Mouse (Mus musculus): ENCODE data around the gene Iqch.

Iqch gene

DNA sequence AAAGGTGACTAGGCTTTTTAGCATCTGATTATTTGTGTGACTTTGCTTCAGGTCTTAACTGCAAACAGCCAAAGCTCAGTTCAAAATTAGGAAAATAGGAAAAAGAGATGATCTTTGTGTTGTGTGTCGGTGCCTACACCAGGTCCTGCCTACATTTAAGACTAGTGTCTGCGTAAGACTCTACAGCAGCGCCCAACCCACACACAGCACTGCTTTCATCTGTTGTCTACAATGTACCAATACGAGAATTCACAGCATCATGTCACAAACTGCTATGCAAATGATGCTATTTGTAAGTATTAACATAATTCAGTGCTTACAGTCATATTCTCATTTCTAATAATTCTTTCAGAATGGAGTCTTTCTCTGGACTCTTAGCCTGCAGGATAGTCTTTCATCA, 108.5 kb downstream of the Iqch start:
- in situ Hi-C loops (cut with MboI) = no loop called here

GRCm38 (mm10) chr9:63492291-63492690, 110.0 kb downstream of the Iqch start:
- in situ Hi-C loops (cut with MboI) = no loop called here

DNA sequence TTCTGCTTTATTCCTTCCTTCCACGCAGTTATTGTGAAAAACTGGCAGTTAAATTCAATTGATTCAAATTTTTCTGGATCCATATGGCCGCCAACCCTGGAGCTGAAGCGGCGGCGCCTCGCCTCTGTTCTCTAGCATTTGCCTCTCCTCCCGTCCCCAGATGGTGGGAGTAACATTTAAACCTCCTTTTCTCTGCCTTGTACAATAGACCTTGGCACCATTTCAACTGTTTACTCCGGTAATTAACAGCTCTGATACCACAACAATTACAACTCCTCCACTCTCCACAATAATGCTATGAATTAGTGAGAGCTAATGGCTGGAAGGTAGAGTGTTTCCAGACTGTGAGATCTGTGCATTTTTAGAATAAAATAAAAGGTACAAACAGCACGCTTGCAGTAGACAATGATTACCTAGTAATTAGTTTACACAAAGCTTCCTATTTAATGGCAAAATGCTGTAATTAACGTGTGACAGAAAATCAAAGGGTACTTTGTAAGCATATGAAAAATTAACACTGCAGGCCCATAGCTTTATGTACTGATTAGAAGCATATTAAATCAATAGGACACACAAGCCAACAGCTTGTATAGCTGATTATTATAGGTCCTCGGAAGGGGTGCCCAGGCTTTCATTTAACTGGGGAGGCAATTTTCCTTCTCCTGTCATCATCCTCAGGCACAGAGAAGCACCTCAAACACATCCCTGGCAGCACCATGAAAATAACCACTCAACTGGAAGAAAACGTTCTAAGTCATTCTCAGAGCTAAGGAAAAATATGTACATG, 111.6 kb downstream of the Iqch start:
- in situ Hi-C loops (cut with MboI) = no loop called here

- in situ Hi-C loops (cut with MboI) = no loop called here
These were observed 113.1 kb downstream of the Iqch start for GRCm38 (mm10) chr9:63489156-63489555.

DNA sequence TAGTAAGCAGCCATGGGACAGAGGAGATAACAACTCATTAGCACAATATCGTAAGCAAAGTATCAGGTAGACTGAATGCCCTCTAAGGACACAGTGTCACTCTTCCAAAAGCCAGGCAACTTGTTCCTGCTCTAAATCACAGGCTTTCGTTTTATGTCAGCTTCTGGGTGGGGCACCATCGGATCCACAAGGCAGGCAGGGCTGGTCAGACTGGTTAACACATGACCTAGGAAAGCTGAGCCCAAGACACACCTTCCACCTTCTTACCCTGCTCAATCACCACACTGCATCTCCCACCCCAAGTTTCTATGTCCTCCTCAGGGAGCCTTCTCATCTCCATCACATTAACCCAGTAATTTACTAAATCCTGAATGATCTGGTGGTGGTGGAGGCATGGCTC, 136.7 kb downstream of the Iqch start:
- in situ Hi-C loops (cut with MboI) = no loop called here

DNA sequence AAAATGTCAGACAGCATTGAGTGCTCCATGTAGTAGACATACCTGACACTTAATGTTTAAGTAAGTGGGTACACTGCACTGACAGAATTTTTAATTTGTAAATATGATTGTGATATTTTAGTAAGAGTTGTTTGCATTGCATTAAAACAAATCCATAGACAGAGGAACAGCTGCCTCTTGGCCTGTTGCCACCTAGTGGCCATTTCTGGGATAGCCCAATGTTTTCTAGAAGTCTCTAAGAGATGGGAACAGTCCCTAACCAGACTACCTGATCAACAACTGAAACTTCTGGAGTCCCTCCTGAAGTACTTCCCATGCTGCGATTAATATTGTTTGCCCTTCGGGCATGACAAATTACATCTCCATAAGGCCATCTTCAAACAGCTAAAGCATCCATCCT, 140.0 kb downstream of the Iqch start:
- in situ Hi-C loops (cut with MboI) = no loop called here

DNA sequence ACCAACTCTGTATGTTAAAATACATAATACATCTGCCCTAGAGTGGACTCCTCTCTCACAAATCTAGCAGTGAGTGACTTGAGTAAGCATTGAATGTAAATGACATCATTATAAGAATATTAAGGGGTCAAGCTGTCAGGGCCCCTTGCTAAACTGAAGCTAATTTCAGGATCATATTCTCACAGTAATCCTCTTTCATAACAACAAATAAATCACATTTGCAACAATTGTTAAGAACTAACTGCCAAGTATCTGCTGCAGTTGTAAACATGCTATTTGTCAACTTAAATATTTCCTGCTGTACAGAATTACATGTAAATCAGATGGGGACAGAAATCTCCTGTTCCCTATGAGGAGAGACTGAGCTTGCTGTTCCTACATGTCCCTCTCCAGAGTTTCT, 145.9 kb downstream of the Iqch start:
- in situ Hi-C loops (cut with MboI) = no loop called here

GRCm38 (mm10) chr9:63454341-63454740, 148.0 kb downstream of the Iqch start:
- in situ Hi-C loops (cut with MboI) = no loop called here

- in situ Hi-C loops (cut with MboI) = no loop called here
These were observed 151.7 kb downstream of the Iqch start for GRCm38 (mm10) chr9:63450531-63451030.

DNA sequence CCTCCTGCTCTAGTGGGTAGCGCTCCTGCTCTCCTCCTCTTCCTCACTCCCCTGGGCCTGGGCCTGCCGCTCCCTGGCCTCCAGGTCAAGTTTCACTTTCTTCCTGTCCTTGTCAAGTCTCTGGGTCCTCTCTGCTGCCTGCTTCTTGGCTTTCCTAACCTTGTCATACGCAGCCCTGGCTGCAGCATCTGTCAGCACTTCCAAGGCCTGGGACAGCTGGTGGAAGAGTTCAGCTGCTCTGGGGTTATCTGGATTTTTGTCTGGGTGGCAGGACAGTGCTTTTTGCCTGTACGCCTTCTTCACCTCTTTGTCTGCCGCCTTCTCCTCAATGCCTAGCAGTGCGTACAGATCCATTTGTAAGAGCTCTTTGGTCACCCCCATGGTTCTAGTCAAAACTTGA, 158.6 kb downstream of the Iqch start:
- in situ Hi-C loops (cut with MboI) = no loop called here

DNA sequence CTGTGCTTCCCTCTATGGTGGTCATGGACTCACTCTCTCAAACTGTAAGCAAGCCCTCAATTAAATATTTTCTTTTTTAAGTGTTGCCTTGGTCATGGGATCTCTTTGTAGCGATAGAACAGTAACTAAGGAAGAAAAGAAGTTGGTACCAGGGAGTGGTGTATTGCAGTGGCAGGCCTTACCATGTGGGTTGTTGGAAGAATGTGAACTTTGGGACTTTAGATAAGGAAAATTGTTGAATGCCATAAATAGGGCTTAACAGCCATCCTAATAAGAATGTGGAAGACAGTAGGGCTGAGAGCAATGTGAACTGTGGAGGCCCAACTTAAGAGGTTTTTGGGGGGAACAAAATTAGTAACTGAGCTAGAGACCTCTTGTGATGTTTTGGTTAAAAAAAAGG, 171.6 kb downstream of the Iqch start:
- in situ Hi-C loops (cut with MboI) = no loop called here

GRCm38 (mm10) chr9:63421096-63421736, 181.1 kb downstream of the Iqch start:
- in situ Hi-C loops (cut with MboI) = no loop called here

DNA sequence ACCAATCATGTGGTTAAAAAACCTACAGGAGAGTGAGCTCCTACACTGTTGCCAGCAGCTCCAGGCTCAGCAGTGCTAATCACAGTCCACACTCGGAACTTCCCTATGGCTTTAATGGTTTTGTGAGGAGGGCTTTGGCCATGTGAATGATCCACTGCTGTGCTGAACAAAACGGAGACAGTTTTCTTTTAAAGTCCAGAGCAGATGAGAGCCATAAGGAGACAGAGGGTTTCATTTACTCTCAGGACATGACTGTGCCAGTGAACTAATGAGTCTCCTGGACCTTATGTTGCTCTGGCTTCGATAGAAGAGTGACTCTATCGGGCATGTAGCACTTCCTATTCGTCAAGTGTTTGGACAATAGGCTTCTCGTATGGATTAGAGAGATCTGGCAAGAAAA, 181.9 kb downstream of the Iqch start:
- in situ Hi-C loops (cut with MboI) = no loop called here

DNA sequence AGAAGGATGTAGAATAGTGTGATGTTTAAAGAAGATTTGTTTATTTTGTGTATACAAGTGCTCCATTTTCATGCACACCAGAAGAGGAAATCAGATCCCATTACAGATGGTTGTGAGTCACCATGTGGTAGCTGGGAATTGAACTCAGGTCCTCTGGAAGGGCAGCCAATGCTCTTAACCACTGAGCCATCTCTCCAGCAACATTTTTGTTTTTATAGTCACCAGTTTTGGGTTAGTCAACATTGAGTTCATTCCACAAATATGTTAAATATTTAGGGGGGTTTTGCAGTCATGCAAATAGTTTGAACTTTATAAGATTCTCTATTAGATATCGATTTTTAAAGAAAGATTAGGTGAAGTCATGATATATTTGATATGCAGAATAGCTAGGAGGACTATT, 202.1 kb downstream of the Iqch start:
- in situ Hi-C loops (cut with MboI) = no loop called here

DNA sequence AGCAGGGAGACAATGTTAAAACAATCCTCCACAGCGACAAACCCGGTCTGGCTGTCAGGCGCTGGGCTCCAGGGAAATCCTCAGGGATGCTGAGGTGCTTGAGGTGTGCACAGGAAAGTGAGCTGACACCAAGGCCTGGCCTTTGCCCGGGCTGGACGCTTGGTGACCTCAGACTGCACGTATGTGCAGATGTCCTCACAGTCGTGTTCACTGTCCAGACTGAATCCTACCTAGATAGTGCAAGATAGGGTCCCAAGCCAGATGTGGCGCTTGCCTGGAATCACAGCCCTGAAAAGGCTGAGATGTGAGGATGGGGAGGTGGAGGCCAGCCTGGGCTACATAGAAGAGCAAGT, 202.9 kb downstream of the Iqch start:
- in situ Hi-C loops (cut with MboI) = no loop called here

DNA sequence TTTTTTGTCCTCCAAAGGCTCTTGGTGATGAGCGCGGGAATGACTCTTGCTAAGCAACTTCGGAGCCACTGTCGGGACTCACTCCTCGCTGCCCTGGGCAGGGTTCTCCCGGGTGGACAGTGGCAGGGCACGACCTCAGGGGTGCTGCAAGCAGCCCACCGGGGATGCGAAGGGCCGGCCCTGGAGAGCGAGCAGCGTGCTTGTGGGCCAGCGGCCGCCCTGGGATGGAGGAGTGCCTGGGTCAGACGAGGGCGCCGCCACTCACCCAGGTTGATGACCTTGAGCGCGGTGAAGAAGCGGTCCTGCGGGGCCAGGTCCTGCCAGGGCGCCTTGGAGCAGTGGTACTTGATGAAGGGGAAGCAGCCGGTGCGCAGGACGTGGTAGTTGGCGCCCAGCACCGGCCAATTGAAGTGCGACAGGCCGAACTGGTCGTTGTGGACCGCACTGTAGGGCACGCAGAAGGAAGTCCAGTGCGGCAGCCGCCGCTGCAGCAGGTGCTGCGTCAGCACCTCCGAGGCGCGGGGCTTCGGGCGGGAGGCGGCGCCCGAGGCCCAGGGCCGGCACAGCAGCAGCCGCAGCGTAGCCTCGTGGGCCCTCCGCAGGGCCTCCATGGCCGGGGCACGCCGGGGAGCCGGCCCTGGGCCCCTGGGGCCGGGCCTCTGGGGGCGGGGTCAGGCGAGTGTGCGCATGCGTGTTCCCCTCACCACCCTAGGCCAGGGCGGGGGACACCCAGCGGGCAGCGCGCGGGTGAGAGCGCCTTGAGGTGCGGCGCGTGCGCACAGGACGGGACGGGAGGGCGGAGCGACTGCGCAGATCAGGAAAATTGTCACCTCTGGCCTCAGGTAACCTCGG, 203.5 kb downstream of the Iqch start, which contains the start of gene 2300009A05Rik:
2300009A05Rik (minus strand) TSS at position 636 of the 852 bp plus-strand sequence.
- in situ Hi-C loops (cut with MboI) = no loop called here

DNA sequence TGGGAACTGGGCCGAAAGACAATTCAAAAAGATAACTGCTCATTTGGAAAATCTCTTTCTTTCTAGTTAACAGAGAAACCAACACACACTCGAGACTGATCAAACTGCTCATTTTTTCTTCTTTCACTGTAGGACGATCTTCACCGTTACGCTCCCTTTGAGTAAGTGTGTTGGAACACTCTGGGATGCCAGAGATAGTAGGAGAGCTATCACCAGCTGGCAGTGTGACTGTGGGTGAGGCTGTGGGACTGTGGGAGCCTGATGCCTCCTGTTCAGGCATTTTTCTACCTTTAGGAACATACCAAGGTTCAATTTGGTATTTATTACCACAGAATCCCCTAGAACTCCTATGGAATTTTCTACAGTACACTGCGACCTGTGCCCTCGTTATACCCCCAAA, 206.7 kb downstream of the Iqch start:
- in situ Hi-C loops (cut with MboI) = no loop called here

DNA sequence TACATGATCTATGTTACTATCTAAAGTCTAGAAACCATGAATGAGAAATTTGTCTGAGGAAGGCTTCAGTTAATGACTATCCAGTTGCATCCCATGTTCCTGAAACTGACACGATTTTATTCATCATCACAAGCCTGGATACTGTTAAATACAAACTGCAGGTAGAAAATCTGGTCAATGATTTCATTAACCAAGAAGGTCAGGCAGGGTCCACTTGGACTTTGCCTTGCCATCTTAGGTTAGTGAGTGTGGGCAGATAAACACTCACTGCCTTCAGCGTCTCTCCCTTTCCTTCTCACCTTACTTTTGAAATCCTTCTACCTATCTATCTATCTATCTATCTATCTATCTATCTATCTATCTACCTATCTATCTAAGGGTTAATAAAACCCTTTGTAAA, 211.0 kb downstream of the Iqch start:
- in situ Hi-C loops (cut with MboI) = no loop called here

- in situ Hi-C loops (cut with MboI) = no loop called here
These were observed 219.5 kb downstream of the Iqch start for GRCm38 (mm10) chr9:63382761-63383160.

DNA sequence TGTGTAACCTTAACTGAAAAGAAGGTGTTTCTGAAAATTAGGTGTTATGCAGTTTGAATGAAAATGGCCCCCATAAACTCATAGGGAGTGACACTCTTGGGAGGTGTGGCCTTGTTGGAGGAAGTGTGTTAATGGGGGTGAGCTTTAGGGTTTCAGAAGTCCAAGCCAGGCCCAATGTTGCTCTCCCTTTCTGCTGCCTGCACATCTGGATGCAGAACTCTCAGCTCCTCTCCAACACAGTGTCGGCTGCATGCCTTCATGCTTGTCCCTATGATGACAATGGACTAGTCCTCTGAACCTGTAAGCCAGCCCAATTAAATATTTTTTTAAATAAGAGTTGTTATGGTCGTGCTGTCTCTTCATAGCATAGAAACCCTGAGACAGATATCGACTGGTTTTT, 222.0 kb downstream of the Iqch start:
- in situ Hi-C loops (cut with MboI) = no loop called here

- in situ Hi-C loops (cut with MboI) = no loop called here
These were observed 224.1 kb downstream of the Iqch start for GRCm38 (mm10) chr9:63378174-63378573.

Data from mature B cell (primary cell).